ENCODE assay signal across 8 mouse cellular contexts in the genomic region with DNA sequence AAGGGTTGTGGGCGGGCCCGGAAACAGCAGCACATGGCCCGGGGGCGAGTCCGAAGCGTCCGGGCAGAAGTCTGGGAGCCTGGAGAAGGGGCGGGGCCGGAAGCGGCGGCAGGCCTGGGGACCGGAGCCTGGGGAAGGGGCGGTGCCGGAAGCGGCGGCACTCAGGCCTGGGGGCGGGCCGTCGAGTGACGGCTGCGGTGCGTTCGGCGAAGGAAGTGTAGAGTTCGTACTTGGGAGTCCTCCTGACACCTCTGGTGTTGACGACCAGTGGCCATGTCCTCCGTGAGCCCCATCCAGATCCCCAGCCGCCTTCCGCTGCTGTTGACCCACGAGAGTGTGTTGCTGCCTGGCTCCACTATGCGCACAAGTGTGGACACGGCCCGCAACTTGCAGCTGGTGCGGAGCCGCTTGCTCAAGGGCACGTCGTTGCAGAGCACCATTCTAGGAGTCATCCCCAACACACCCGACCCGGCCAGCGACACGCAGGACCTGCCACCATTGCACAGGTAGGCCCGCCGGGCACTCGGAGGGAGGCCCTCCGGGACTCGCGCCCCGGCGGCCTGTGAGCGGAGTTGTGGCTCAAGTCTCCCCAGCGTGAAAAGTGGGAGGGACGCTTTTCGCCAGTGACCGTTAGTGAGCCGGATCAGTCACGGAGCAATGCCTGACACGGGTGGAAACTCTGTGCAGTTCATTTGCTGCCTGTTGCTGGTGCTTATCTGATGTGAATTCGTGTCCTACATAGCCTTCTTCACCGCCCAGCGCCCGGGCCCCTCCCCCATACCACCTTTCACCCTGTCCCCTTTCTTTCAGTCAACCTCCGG. TPM values are rescaled to one million over a fixed set of nuclear protein-coding genes. Genes with fewer than 3 reads are reported as not detected.
DNase-seq lines count a peak whose midpoint lies in the region; ATAC-seq and TF ChIP-seq lines count a peak whose summit lies in the region.

A gene (plus strand): TSS at position 133 of the 821 bp plus-strand sequence.

- no peaks in the 10 kb centered on the region for H3K36me3 ChIP-seq in ES-Bruce4 (ENCODE audit: control insufficient read depth, insufficient read depth, low read length, poor library complexity, severe bottlenecking)
- H3K36me3 ChIP-seq in forebrain, embryonic 14.5 days (ENCODE audit: control insufficient read depth, insufficient read depth, low read length): no peaks in the 10 kb centered on the region
- H3K36me3 ChIP-seq in neural tube, embryonic 15.5 days: no peaks in the 10 kb centered on the region

- peak; percentile 34 for TF ChIP-seq POLR2A in ES-Bruce4 (IDR thresholded peaks at IDR 0.05; ENCODE audit: insufficient read depth, low read length)

- no peaks in the 10 kb centered on the region for H3K9me3 ChIP-seq in ES-Bruce4 (replicated peaks; ENCODE audit: control insufficient read depth, insufficient read depth, low read length, poor library complexity, severe bottlenecking)
- H3K9me3 ChIP-seq in forebrain, embryonic 14.5 days (replicated peaks; ENCODE audit: control insufficient read depth, low read length): no peaks in the 10 kb centered on the region
- no peaks in the 10 kb centered on the region for H3K9me3 ChIP-seq in neural tube, embryonic 15.5 days (replicated peaks)

- H3K27me3 ChIP-seq in ES-Bruce4 (ENCODE audit: control insufficient read depth, insufficient read depth, low read length, poor library complexity, severe bottlenecking): no peaks in the 10 kb centered on the region
- no peaks in the 10 kb centered on the region for H3K27me3 ChIP-seq in forebrain, embryonic 14.5 days (replicated peaks; ENCODE audit: control insufficient read depth, insufficient read depth, low read length)
- H3K27me3 ChIP-seq in neural tube, embryonic 15.5 days (replicated peaks): no peaks in the 10 kb centered on the region

- DNase-seq in forebrain, embryonic 14.5 days (ENCODE audit: low spot score): peak; percentile 97
- peak; percentile 99 for DNase-seq in heart, postnatal 14 days
- DNase-seq in layer of hippocampus, adult 11-12 months (ENCODE audit: low spot score): peak; percentile 97
- DNase-seq in lung, adult 18-20 months: peak; percentile 98 to 99
- DNase-seq in testis, postnatal 14 days (ENCODE audit: low spot score): peak; percentile 98

- H3K4me1 ChIP-seq in ES-Bruce4 (ENCODE audit: control insufficient read depth, insufficient read depth, low read length): peaks cover 1% of the 10 kb centered on the region
- H3K4me1 ChIP-seq in forebrain, embryonic 14.5 days (ENCODE audit: control insufficient read depth, insufficient read depth, low read length): peaks cover 12% of the 10 kb centered on the region
- peaks cover 23% of the 10 kb centered on the region for H3K4me1 ChIP-seq in neural tube, embryonic 15.5 days

- H3K27ac ChIP-seq in ES-Bruce4 (ENCODE audit: insufficient read depth, low read length): no peak within 1 kb of the TSS
- peak within 1 kb of the TSS; percentile 59 for H3K27ac ChIP-seq in forebrain, embryonic 14.5 days (ENCODE audit: low read depth, low read length)
- peak within 1 kb of the TSS; percentile 93 for H3K27ac ChIP-seq in neural tube, embryonic 15.5 days (replicated peaks)

- H3K4me3 ChIP-seq in ES-Bruce4 (ENCODE audit: low read depth, low read length): peak within 1 kb of the TSS; percentile 98
- peak within 1 kb of the TSS; percentile 74 for H3K4me3 ChIP-seq in forebrain, embryonic 14.5 days (ENCODE audit: low read depth, low read length)
- peak within 1 kb of the TSS; percentile 68 for H3K4me3 ChIP-seq in neural tube, embryonic 15.5 days (replicated peaks)

- ATAC-seq in cerebellum, adult (ENCODE audit: insufficient number of reproducible peaks, low FRiP score, low TSS enrichment): peak; percentile 98
- peak; percentile 99 for ATAC-seq in forebrain, embryonic 14.5 days
- peak; percentile 99 for ATAC-seq in neural tube, embryonic 15.5 days (ENCODE audit: low FRiP score)

- 0 out of 2 replicates have a peak, but pooled peaks have one; percentile 14 for TF ChIP-seq EP300 in ES-Bruce4 (IDR thresholded peaks at IDR 0.05; ENCODE audit: insufficient read depth, low read depth, low read length)

- no peak for TF ChIP-seq CTCF in ES-Bruce4 (IDR thresholded peaks at IDR 0.05; ENCODE audit: low read depth, low read length)

- H3K9ac ChIP-seq in ES-Bruce4 (ENCODE audit: low read depth, poor library complexity, severe bottlenecking): peak within 1 kb of the TSS; percentile 82
- peak within 1 kb of the TSS; percentile 77 for H3K9ac ChIP-seq in forebrain, embryonic 14.5 days (ENCODE audit: low read length)
- peak within 1 kb of the TSS; percentile 65 for H3K9ac ChIP-seq in neural tube, embryonic 15.5 days (replicated peaks)

- intact Hi-C loops in heart, postnatal 14 days (cut with DNase I): no loop called here

- WGBS in forebrain, embryonic 14.5 days: under 1% methylated on average over 56 of the region's 62 CpGs
- WGBS in neural tube, embryonic 15.5 days: under 1% methylated on average over 57 of the region's 62 CpGs

- H3K4me2 ChIP-seq in forebrain, embryonic 14.5 days (ENCODE audit: low read length): peak within 1 kb of the TSS; percentile 79
- H3K4me2 ChIP-seq in neural tube, embryonic 15.5 days: peak within 1 kb of the TSS; percentile 84

RNA-seq across cellular contexts. Expression of the gene that starts here (rescaled TPM):
- 25.6 and 28.5 TPM in 2 replicates for polyA plus RNA-seq in ES-Bruce4 (2011; ENCODE audit: insufficient read depth, insufficient read length, low read depth, missing spikeins)
- polyA plus RNA-seq in forebrain, embryonic 14.5 days (2014; fragmentation: Nextera tagmentation; extraction: Ambion mirVana): 83.3 and 85.3 TPM in 2 replicates
- total RNA-seq in heart, postnatal 14 days (2021): 10 to 100 TPM; 60.2 to 62.4 TPM
- 89.7 and 93.6 TPM in 2 replicates for polyA plus RNA-seq in neural tube, embryonic 15.5 days (2015; fragmentation: Nextera tagmentation; extraction: Ambion mirVana)
